ENCODE assay signal across 11 mouse cellular contexts in the genomic region with DNA sequence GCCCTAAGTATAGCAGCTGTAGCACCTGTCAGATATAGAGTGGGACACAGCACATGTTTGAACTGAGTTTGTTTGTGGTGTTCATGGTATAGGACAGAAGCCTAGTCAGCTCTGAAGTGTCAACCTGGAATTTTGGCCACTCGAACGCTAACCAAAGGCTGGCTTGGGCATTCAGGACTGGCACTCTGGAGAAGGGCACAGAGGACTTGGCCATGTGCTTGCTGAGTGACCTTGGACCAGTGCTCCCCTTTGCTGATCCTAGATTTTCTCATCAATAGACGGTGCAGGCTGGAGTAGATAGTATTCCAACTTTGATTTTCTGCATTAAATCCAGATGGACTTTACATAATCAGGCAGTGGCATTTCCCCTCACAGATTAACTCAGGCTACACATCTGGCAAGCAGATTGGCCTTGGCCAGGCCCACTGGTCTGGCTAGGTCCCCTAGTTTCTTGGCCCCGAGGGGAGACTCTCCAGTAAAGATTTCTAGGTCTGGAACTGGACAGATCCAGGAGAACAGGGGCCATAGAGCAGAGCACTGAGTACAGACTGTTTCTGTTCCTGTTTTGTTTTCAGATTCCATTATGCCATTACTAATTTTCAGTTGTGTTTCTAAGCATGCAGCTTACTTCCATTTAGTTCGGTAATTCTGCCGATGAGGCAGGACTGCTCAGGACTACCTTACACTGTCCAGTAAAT. TPM values are rescaled to one million over a fixed set of nuclear protein-coding genes. Genes with fewer than 3 reads are reported as not detected.
DNase-seq lines count a peak whose midpoint lies in the region; ATAC-seq and TF ChIP-seq lines count a peak whose summit lies in the region.
"Had no signal": no experiment of that assay in that cellular context is flagged by ENCODE, and none has a peak within 500 bp of the region (broad histone marks: within the 10 kb centered on the region; RNA-seq: fewer than 3 reads in every experiment).

No protein-coding gene starts in this region.

- peaks cover 82% of the 10 kb centered on the region for H3K4me1 ChIP-seq in cerebellum, adult 2 months (ENCODE audit: control insufficient read depth, insufficient read depth, low read length)
- peaks cover 11% of the 10 kb centered on the region for H3K4me1 ChIP-seq in lung, adult 2 months (ENCODE audit: control insufficient read depth, insufficient read depth, low read length)
- H3K4me1 ChIP-seq in heart, postnatal 0 days (ENCODE audit: control insufficient read depth, insufficient read depth), result peaks cover 41% of the 10 kb centered on the region
- peaks cover 9% of the 10 kb centered on the region for H3K4me1 ChIP-seq in thymus, adult 2 months (replicated peaks; ENCODE audit: control insufficient read depth, insufficient read depth, low read length)

- no peak for TF ChIP-seq POLR2A in cerebellum, adult 2 months (IDR thresholded peaks at IDR 0.05; ENCODE audit: borderline replicate concordance, insufficient read depth, low read length)
- no peak for TF ChIP-seq POLR2A in lung, adult 2 months (IDR thresholded peaks at IDR 0.05; ENCODE audit: borderline replicate concordance, extremely low read depth, low read depth, low read length)
- no peak for TF ChIP-seq POLR2A in thymus, adult 2 months (IDR thresholded peaks at IDR 0.05; ENCODE audit: control insufficient read depth, extremely low read depth, insufficient read depth, low read length, poor library complexity)

- H3K36me3 ChIP-seq in heart, postnatal 0 days (replicated peaks; ENCODE audit: control insufficient read depth, insufficient read depth, low read length), result no peaks in the 10 kb centered on the region; the same call in 1 of the 2 replicates
- no peaks in the 10 kb centered on the region for H3K36me3 ChIP-seq in thymus, adult 2 months (ENCODE audit: control insufficient read depth, insufficient read depth, low read length)

- H3K9me3 ChIP-seq in heart, postnatal 0 days (replicated peaks; ENCODE audit: control insufficient read depth, low read length), result no peaks in the 10 kb centered on the region
- H3K9me3 ChIP-seq: embryonic facial prominence, embryonic 12.5 days; midbrain, embryonic 10.5 days had no signal

- H3K9ac ChIP-seq in heart, postnatal 0 days (replicated peaks; ENCODE audit: low read depth, low read length), result no peak overlapping the region
- H3K9ac ChIP-seq: embryonic facial prominence, embryonic 12.5 days; liver, embryonic 14.5 days had no signal

- no peak for DNase-seq in cerebellum, adult 2 months
- DNase-seq in lung, adult 18-20 months, result peak; percentile 31 to 41
- DNase-seq in lung, adult 2 months, result no peak
- no peak for DNase-seq in heart, postnatal 0 days (ENCODE audit: low spot score)
- no peak for DNase-seq in B cell, adult 2 months
- DNase-seq in thymus, adult 2 months, result no peak

- peak overlapping the region; percentile 74 for H3K27ac ChIP-seq in cerebellum, adult 2 months (ENCODE audit: insufficient read depth, low read length)
- H3K27ac ChIP-seq in heart, postnatal 0 days (ENCODE audit: low read depth), result peak overlapping the region; percentile 55
- no peak overlapping the region for H3K27ac ChIP-seq in thymus, adult 2 months (ENCODE audit: control insufficient read depth, insufficient read depth, low read length)
- H3K27ac ChIP-seq: embryonic facial prominence, embryonic 12.5 days; liver, embryonic 14.5 days; midbrain, embryonic 10.5 days had no signal

- no peak for TF ChIP-seq CTCF in cerebellum, adult 2 months (IDR thresholded peaks at IDR 0.05; ENCODE audit: borderline replicate concordance, insufficient read depth, low read depth, low read length)
- no peak for TF ChIP-seq CTCF in lung, adult 2 months (IDR thresholded peaks at IDR 0.05; ENCODE audit: insufficient read depth, low read length)
- TF ChIP-seq CTCF in heart, postnatal 0 days (IDR thresholded peaks at IDR 0.05; ENCODE audit: low read depth), result no peak
- no peak for TF ChIP-seq CTCF in thymus, adult 2 months (IDR thresholded peaks at IDR 0.05; ENCODE audit: borderline replicate concordance, control insufficient read depth, extremely low read depth, insufficient read depth, low read length, poor library complexity)

- ATAC-seq in cerebellum, adult (ENCODE audit: insufficient number of reproducible peaks, low FRiP score, low TSS enrichment), result no peak
- ATAC-seq in heart, postnatal 0 days (ENCODE audit: insufficient read depth, low read depth), result no peak
- ATAC-seq in megakaryocyte, adult 5-6 weeks (ENCODE audit: poor library complexity, severe bottlenecking), result 0 out of 2 replicates have a peak, but pooled peaks have one; percentile 22

- H3K27me3 ChIP-seq in cerebellum, adult 2 months (ENCODE audit: control insufficient read depth, insufficient read depth, low read length), result no peaks in the 10 kb centered on the region
- no peaks in the 10 kb centered on the region for H3K27me3 ChIP-seq in heart, postnatal 0 days (ENCODE audit: control insufficient read depth, insufficient read depth, low read length)
- H3K27me3 ChIP-seq in thymus, adult 2 months (ENCODE audit: control insufficient read depth, insufficient read depth, low read length), result no peaks in the 10 kb centered on the region
- H3K27me3 ChIP-seq: embryonic facial prominence, embryonic 12.5 days had no signal

- 50% methylated on average over 6 of the region's 6 CpGs for WGBS in cerebellum, adult 2 months
- WGBS in lung, adult 2 months, result 75% methylated on average over 6 of the region's 6 CpGs
- 70% methylated on average over 6 of the region's 6 CpGs for WGBS in heart, postnatal 0 days
- 93% methylated on average over 6 of the region's 6 CpGs for WGBS in thymus, adult 2 months

- no peak for TF ChIP-seq EP300 in heart, postnatal 0 days (IDR thresholded peaks at IDR 0.05; ENCODE audit: low read depth)

- no peak overlapping the region for H3K4me3 ChIP-seq in cerebellum, adult 2 months (replicated peaks; ENCODE audit: insufficient read depth, low read depth, low read length)
- no peak overlapping the region for H3K4me3 ChIP-seq in lung, adult 2 months (replicated peaks; ENCODE audit: extremely low read depth, low read depth, low read length)
- no peak overlapping the region for H3K4me3 ChIP-seq in heart, postnatal 0 days (ENCODE audit: low read depth, low read length)
- H3K4me3 ChIP-seq in thymus, adult 2 months (ENCODE audit: control insufficient read depth, insufficient read depth, low read length), result no peak overlapping the region
- H3K4me3 ChIP-seq: embryonic facial prominence, embryonic 12.5 days; midbrain, embryonic 10.5 days had no signal

- H3K4me2 ChIP-seq in heart, postnatal 0 days (ENCODE audit: low read depth, low read length), result no peak overlapping the region
- H3K4me2 ChIP-seq: embryonic facial prominence, embryonic 12.5 days had no signal

RNA-seq across cellular contexts. Expression of a gene that starts 53.4 kb away (rescaled TPM):
- 99.5 and 107 TPM in 2 replicates for polyA plus RNA-seq in cerebellum, adult 2 months (2012; rRNA removed)
- polyA plus RNA-seq in lung, adult 2 months (2012; rRNA removed), result 40.4 and 51.3 TPM in 2 replicates
- 59.9 and 66.0 TPM in 2 replicates for total RNA-seq in heart, postnatal 0 days (2014; rRNA removed; ENCODE audit: low replicate concordance)
- 87.3 and 89.5 TPM in 2 replicates for polyA plus RNA-seq in heart, postnatal 0 days (2015; fragmentation: Nextera tagmentation; extraction: Ambion mirVana)
- total RNA-seq in megakaryocyte, adult 5-6 weeks (2015), result 45.3 and 53.6 TPM in 2 replicates
- total RNA-seq in megakaryocyte, adult 5-6 weeks (2017), result 29.6 and 40.2 TPM in 2 replicates
- 82.5 and 94.7 TPM in 2 replicates for polyA plus RNA-seq in thymus, adult 2 months (2012; rRNA removed)

RNA-seq across cellular contexts. Expression of a gene that starts 53.5 kb away (rescaled TPM):
- polyA plus RNA-seq in cerebellum, adult 2 months (2012; rRNA removed), result 5.5 and 5.7 TPM in 2 replicates
- polyA plus RNA-seq in lung, adult 2 months (2012; rRNA removed), result 6.8 and 11.0 TPM in 2 replicates
- 2.4 and 33.0 TPM in 2 replicates for total RNA-seq in heart, postnatal 0 days (2014; rRNA removed; ENCODE audit: low replicate concordance)
- polyA plus RNA-seq in heart, postnatal 0 days (2015; fragmentation: Nextera tagmentation; extraction: Ambion mirVana), result 5.0 and 5.8 TPM in 2 replicates
- 1.7 and 3.3 TPM in 2 replicates for total RNA-seq in megakaryocyte, adult 5-6 weeks (2015)
- total RNA-seq in megakaryocyte, adult 5-6 weeks (2017), result 5.5 and 7.8 TPM in 2 replicates
- 7.4 and 9.4 TPM in 2 replicates for polyA plus RNA-seq in thymus, adult 2 months (2012; rRNA removed)

Comparison
In these comparisons a context has a peak if more than half of its experiments do, and no peak if none do; other contexts are left out.
1. DNase-seq: peak in lung, adult 18-20 months (2 of 2); none in cerebellum, adult 2 months (0 of 2), lung, adult 2 months (single experiment), heart, postnatal 0 days (single experiment), B cell, adult 2 months (0 of 2) and thymus, adult 2 months (single experiment).